Mouse (Mus musculus): ENCODE measurements around the gene Copg2. TPM values are rescaled to one million over a fixed set of nuclear protein-coding genes. Genes with fewer than 3 reads are reported as not detected.

Copg2 gene
- polyA plus RNA-seq, 1 experiment from 2014 or later: 24.1 TPM

- WGBS: 64% methylated on average over 4 of the region's 4 CpGs
- no peak for ATAC-seq (ENCODE audit: borderline replicate concordance, extremely low read depth, low FRiP score, low TSS enrichment)
- Histone ChIP-seq H3K27ac (no peak overlapping the region), H3K9me3 (no peaks in the 10 kb centered on the region), H3K4me1 (peaks cover 12% of the 10 kb centered on the region; the same call in 1 of the 2 replicates), H3K27me3 (no peaks in the 10 kb centered on the region), H3K36me3 (0 out of 2 replicates have a peak, but pooled peaks cover 3% of the 10 kb centered on the region), H3K4me2 (no peak overlapping the region), H3K9ac (no peak overlapping the region), H3K4me3 (no peak overlapping the region)
Observed at GRCm38 (mm10) chr6:30893081-30893480, 3.5 kb downstream of the Copg2 start.

GRCm38 (mm10) chr6:30891761-30892160 is 4.8 kb downstream of the Copg2 start:
- no peak overlapping the region for H3K4me3 ChIP-seq
- no peak overlapping the region for H3K4me2 ChIP-seq
- H3K27me3 ChIP-seq: no peaks in the 10 kb centered on the region
- H3K27ac ChIP-seq: no peak overlapping the region
- H3K4me1 ChIP-seq: peaks cover 6% of the 10 kb centered on the region; the same call in 1 of the 2 replicates
- H3K36me3 ChIP-seq: peaks cover 9% of the 10 kb centered on the region; the same call in 1 of the 2 replicates
- ATAC-seq (ENCODE audit: borderline replicate concordance, extremely low read depth, low FRiP score, low TSS enrichment): no peak
- no peaks in the 10 kb centered on the region for H3K9me3 ChIP-seq
- no peak overlapping the region for H3K9ac ChIP-seq

- peaks cover 16% of the 10 kb centered on the region for H3K36me3 ChIP-seq
- H3K4me2 ChIP-seq: no peak overlapping the region
- H3K4me3 ChIP-seq: no peak overlapping the region
- no peaks in the 10 kb centered on the region for H3K27me3 ChIP-seq
- H3K9ac ChIP-seq: no peak overlapping the region
- H3K9me3 ChIP-seq: no peaks in the 10 kb centered on the region
- no peak overlapping the region for H3K27ac ChIP-seq
- 85% methylated on average over 3 of the region's 3 CpGs for WGBS
- H3K4me1 ChIP-seq: no peaks in the 10 kb centered on the region
- ATAC-seq (ENCODE audit: borderline replicate concordance, extremely low read depth, low FRiP score, low TSS enrichment): no peak
Observed at GRCm38 (mm10) chr6:30884856-30885255, 11.7 kb downstream of the Copg2 start.

- no peak for ATAC-seq (ENCODE audit: borderline replicate concordance, extremely low read depth, low FRiP score, low TSS enrichment)
Observed at GRCm38 (mm10) chr6:30883491-30883890, 13.1 kb downstream of the Copg2 start.

GRCm38 (mm10) chr6:30876661-30877060 is 19.9 kb downstream of the Copg2 start:
- H3K9ac ChIP-seq: no peak overlapping the region
- no peaks in the 10 kb centered on the region for H3K4me1 ChIP-seq
- H3K4me2 ChIP-seq: no peak overlapping the region
- H3K36me3 ChIP-seq: peaks cover 15% of the 10 kb centered on the region; the same call in 1 of the 2 replicates
- ATAC-seq (ENCODE audit: borderline replicate concordance, extremely low read depth, low FRiP score, low TSS enrichment): no peak
- no peak overlapping the region for H3K4me3 ChIP-seq
- H3K9me3 ChIP-seq: no peaks in the 10 kb centered on the region
- H3K27ac ChIP-seq: no peak overlapping the region
- H3K27me3 ChIP-seq: no peaks in the 10 kb centered on the region

More at GRCm38 (mm10) chr6:30883491-30883890, 13.1 kb downstream of the Copg2 start:
- no peak overlapping the region for H3K4me2 ChIP-seq
- H3K9ac ChIP-seq: no peak overlapping the region
- H3K4me1 ChIP-seq: no peaks in the 10 kb centered on the region
- H3K36me3 ChIP-seq: peaks cover 20% of the 10 kb centered on the region
- no peaks in the 10 kb centered on the region for H3K9me3 ChIP-seq
- H3K27ac ChIP-seq: no peak overlapping the region
- H3K4me3 ChIP-seq: no peak overlapping the region
- WGBS: 65% methylated on average over 4 of the region's 4 CpGs
- H3K27me3 ChIP-seq: no peaks in the 10 kb centered on the region

- Histone ChIP-seq H3K9me3 (no peaks in the 10 kb centered on the region), H3K9ac (no peak overlapping the region), H3K27me3 (no peaks in the 10 kb centered on the region), H3K36me3 (no peaks in the 10 kb centered on the region), H3K27ac (no peak overlapping the region), H3K4me2 (no peak overlapping the region), H3K4me1 (no peaks in the 10 kb centered on the region), H3K4me3 (no peak overlapping the region)
- 79% methylated on average over 1 of the region's 1 CpGs for WGBS
- no peak for ATAC-seq (ENCODE audit: borderline replicate concordance, extremely low read depth, low FRiP score, low TSS enrichment)
Observed at GRCm38 (mm10) chr6:30866501-30866900, 30.1 kb downstream of the Copg2 start.

GRCm38 (mm10) chr6:30865031-30865678 is 31.4 kb downstream of the Copg2 start:
- 64% methylated on average over 3 of the region's 3 CpGs for WGBS

GRCm38 (mm10) chr6:30855956-30856355 is 40.6 kb downstream of the Copg2 start:
- Histone ChIP-seq H3K4me1 (no peaks in the 10 kb centered on the region), H3K4me2 (no peak overlapping the region), H3K27ac (no peak overlapping the region), H3K27me3 (no peaks in the 10 kb centered on the region), H3K9me3 (no peaks in the 10 kb centered on the region), H3K4me3 (no peak overlapping the region), H3K9ac (no peak overlapping the region), H3K36me3 (peaks cover 21% of the 10 kb centered on the region)
- no peak for ATAC-seq (ENCODE audit: borderline replicate concordance, extremely low read depth, low FRiP score, low TSS enrichment)
- WGBS: 96% methylated on average over 7 of the region's 7 CpGs

More at GRCm38 (mm10) chr6:30865031-30865678, 31.4 kb downstream of the Copg2 start:
- Histone ChIP-seq H3K4me2 (no peak overlapping the region), H3K9ac (no peak overlapping the region), H3K27me3 (no peaks in the 10 kb centered on the region), H3K9me3 (no peaks in the 10 kb centered on the region), H3K27ac (no peak overlapping the region), H3K36me3 (no peaks in the 10 kb centered on the region), H3K4me1 (no peaks in the 10 kb centered on the region), H3K4me3 (no peak overlapping the region)
- no peak for ATAC-seq (ENCODE audit: borderline replicate concordance, extremely low read depth, low FRiP score, low TSS enrichment)

GRCm38 (mm10) chr6:30855205-30855604 is 41.4 kb downstream of the Copg2 start:
- Histone ChIP-seq H3K4me2 (no peak overlapping the region), H3K4me3 (no peak overlapping the region), H3K36me3 (peaks cover 21% of the 10 kb centered on the region), H3K9ac (no peak overlapping the region), H3K27me3 (no peaks in the 10 kb centered on the region), H3K9me3 (no peaks in the 10 kb centered on the region), H3K27ac (no peak overlapping the region), H3K4me1 (no peaks in the 10 kb centered on the region)
- 77% methylated on average over 2 of the region's 2 CpGs for WGBS
- ATAC-seq (ENCODE audit: borderline replicate concordance, extremely low read depth, low FRiP score, low TSS enrichment): no peak

GRCm38 (mm10) chr6:30849818-30850217 is 46.8 kb downstream of the Copg2 start:
- Histone ChIP-seq H3K27me3 (no peaks in the 10 kb centered on the region), H3K4me3 (no peak overlapping the region), H3K9me3 (no peaks in the 10 kb centered on the region), H3K36me3 (0 out of 2 replicates have a peak, but pooled peaks cover under 1% of the 10 kb centered on the region), H3K9ac (no peak overlapping the region), H3K4me1 (no peaks in the 10 kb centered on the region; the same call in 1 of the 2 replicates), H3K4me2 (no peak overlapping the region), H3K27ac (no peak overlapping the region)
- 76% methylated on average over 2 of the region's 2 CpGs for WGBS
- ATAC-seq (ENCODE audit: borderline replicate concordance, extremely low read depth, low FRiP score, low TSS enrichment): no peak

GRCm38 (mm10) chr6:30832241-30832640 is 64.4 kb downstream of the Copg2 start:
- H3K36me3 ChIP-seq: no peaks in the 10 kb centered on the region
- no peaks in the 10 kb centered on the region for H3K4me1 ChIP-seq
- H3K9ac ChIP-seq: no peak overlapping the region
- no peak for ATAC-seq (ENCODE audit: borderline replicate concordance, extremely low read depth, low FRiP score, low TSS enrichment)
- H3K27me3 ChIP-seq: no peaks in the 10 kb centered on the region
- no peak overlapping the region for H3K4me2 ChIP-seq
- H3K27ac ChIP-seq: no peak overlapping the region
- no peak overlapping the region for H3K4me3 ChIP-seq
- H3K9me3 ChIP-seq: no peaks in the 10 kb centered on the region
- WGBS: 39% methylated on average over 2 of the region's 2 CpGs

GRCm38 (mm10) chr6:30813626-30814025 is 83.0 kb downstream of the Copg2 start:
- Histone ChIP-seq H3K9me3 (no peaks in the 10 kb centered on the region), H3K36me3 (no peaks in the 10 kb centered on the region), H3K27ac (no peak overlapping the region), H3K4me3 (no peak overlapping the region), H3K4me1 (no peaks in the 10 kb centered on the region), H3K4me2 (no peak overlapping the region), H3K9ac (no peak overlapping the region), H3K27me3 (no peaks in the 10 kb centered on the region)
- ATAC-seq (ENCODE audit: borderline replicate concordance, extremely low read depth, low FRiP score, low TSS enrichment): no peak

Data from lung, embryonic 15.5 days (tissue).